9 mouse cellular contexts compared by ENCODE assay signal in genomic region chr2:92391116-92391515, GRCm38 (mm10). TPM values are rescaled to one million over a fixed set of nuclear protein-coding genes. Genes with fewer than 3 reads are reported as not detected.
DNase-seq lines count a peak whose midpoint lies in the region; ATAC-seq and TF ChIP-seq lines count a peak whose summit lies in the region.
"Had no signal": no experiment of that assay in that cellular context is flagged by ENCODE, and none has a peak within 500 bp of the region (broad histone marks: within the 10 kb centered on the region; RNA-seq: fewer than 3 reads in every experiment).

No protein-coding gene starts in this region.

- no peak overlapping the region; the same call in 1 of the 2 replicates for H3K4me3 ChIP-seq in limb, embryonic 11.5 days (ENCODE audit: low read depth, low read length)
- H3K4me3 ChIP-seq in stomach, postnatal 0 days (ENCODE audit: low read depth, low read length): no peak overlapping the region

- no peak for ATAC-seq in limb, embryonic 11.5 days (ENCODE audit: insufficient number of reproducible peaks, low FRiP score, low TSS enrichment, low read depth)
- ATAC-seq in stomach, postnatal 0 days (ENCODE audit: low FRiP score, low TSS enrichment): no peak

- no peaks in the 10 kb centered on the region; the same call in 1 of the 2 replicates for H3K27me3 ChIP-seq in limb, embryonic 11.5 days (ENCODE audit: control insufficient read depth, insufficient read depth, low read length)
- H3K27me3 ChIP-seq in stomach, postnatal 0 days (ENCODE audit: control insufficient read depth, insufficient read depth, low read length): no peaks in the 10 kb centered on the region

- TF ChIP-seq CTCF in stomach, postnatal 0 days (IDR thresholded peaks at IDR 0.05; ENCODE audit: low read depth): no peak

- WGBS in limb, embryonic 11.5 days: 90% methylated on average over 8 of the region's 8 CpGs
- 88% methylated on average over 8 of the region's 8 CpGs for WGBS in stomach, postnatal 0 days

- H3K36me3 ChIP-seq in limb, embryonic 11.5 days (ENCODE audit: control insufficient read depth, insufficient read depth, low read length): peaks cover 1% of the 10 kb centered on the region; the same call in 1 of the 2 replicates
- H3K36me3 ChIP-seq in stomach, postnatal 0 days (ENCODE audit: control insufficient read depth, insufficient read depth, low read length): no peaks in the 10 kb centered on the region

- TF ChIP-seq EP300 in stomach, postnatal 0 days (optimal IDR thresholded peaks at IDR 0.05): no peak

- H3K9ac ChIP-seq in limb, embryonic 11.5 days (ENCODE audit: low read length): no peak overlapping the region; the same call in 1 of the 2 replicates
- H3K9ac ChIP-seq in stomach, postnatal 0 days (ENCODE audit: low read length): no peak overlapping the region

- intact Hi-C loops in heart, postnatal 14 days (cut with DNase I): no loop called here

- H3K4me2 ChIP-seq in limb, embryonic 11.5 days (ENCODE audit: low read depth, severe bottlenecking): peak overlapping the region; percentile 86; the same call in 1 of the 2 replicates
- peak overlapping the region; percentile 53; the same call in 1 of the 2 replicates for H3K4me2 ChIP-seq in stomach, postnatal 0 days (replicated peaks; ENCODE audit: low read depth)

- H3K9me3 ChIP-seq in limb, embryonic 11.5 days (ENCODE audit: control insufficient read depth, low read length): no peaks in the 10 kb centered on the region
- H3K9me3 ChIP-seq in stomach, postnatal 0 days (ENCODE audit: control insufficient read depth, low read length): no peaks in the 10 kb centered on the region

- peak; percentile 45 to 71 for DNase-seq in frontal cortex, adult 2 months (ENCODE audit: extremely low spot score in 1 of 2, low spot score in 1 of 2)
- no peak for DNase-seq in frontal cortex, postnatal 10 days (ENCODE audit: low spot score in 2 of 2)
- DNase-seq in right cerebral cortex, postnatal 14 days: peak; percentile 40
- DNase-seq in right cerebral cortex, postnatal 36 days (ENCODE audit: low spot score in 2 of 2): no peak
- no peak for DNase-seq in limb, embryonic 11.5 days (ENCODE audit: low spot score)
- DNase-seq in stomach, postnatal 0 days (ENCODE audit: low spot score): no peak
- DNase-seq in urinary bladder, adult 18-20 months (ENCODE audit: low spot score in 2 of 2): no peak
- no peak for DNase-seq in heart, postnatal 14 days
- DNase-seq: lung, embryonic 14.5 days had no signal

- H3K27ac ChIP-seq in limb, embryonic 11.5 days (replicated peaks; ENCODE audit: low read depth, low read length): no peak overlapping the region
- H3K27ac ChIP-seq in stomach, postnatal 0 days (replicated peaks): no peak overlapping the region

- peaks cover 39% of the 10 kb centered on the region for H3K4me1 ChIP-seq in limb, embryonic 11.5 days (ENCODE audit: control insufficient read depth, insufficient read depth, low read length)
- H3K4me1 ChIP-seq in stomach, postnatal 0 days (replicated peaks; ENCODE audit: control insufficient read depth, insufficient read depth): 0 out of 2 replicates have a peak, but pooled peaks cover 3% of the 10 kb centered on the region

RNA-seq across cellular contexts. Expression of gene 1700029I15Rik, which starts 8.8 kb away (rescaled TPM):
- polyA plus RNA-seq in frontal cortex, adult 2 months (2012; rRNA removed): 6.9 and 7.5 TPM in 2 replicates
- polyA plus RNA-seq in limb, embryonic 11.5 days (2014; fragmentation: Nextera tagmentation; extraction: Ambion mirVana): 1.2 and 1.9 TPM in 2 replicates
- polyA plus RNA-seq in stomach, postnatal 0 days (2015; fragmentation: Nextera tagmentation; extraction: Ambion mirVana): 1.7 and 2.3 TPM in 2 replicates
- total RNA-seq in heart, postnatal 14 days (2021): 1 to 10 TPM; 1.4 to 1.9 TPM

RNA-seq across cellular contexts. Expression of gene Mapk8ip1, which starts 9.9 kb away (rescaled TPM):
- polyA plus RNA-seq in frontal cortex, adult 2 months (2012; rRNA removed): 288 and 299 TPM in 2 replicates
- polyA plus RNA-seq in limb, embryonic 11.5 days (2014; fragmentation: Nextera tagmentation; extraction: Ambion mirVana): 15.1 and 19.9 TPM in 2 replicates
- 10.3 and 12.5 TPM in 2 replicates for polyA plus RNA-seq in stomach, postnatal 0 days (2015; fragmentation: Nextera tagmentation; extraction: Ambion mirVana)
- 1 to 10 TPM; 7.4 to 8.6 TPM for total RNA-seq in heart, postnatal 14 days (2021)

RNA-seq across cellular contexts. Expression of gene Large2, which starts 16.4 kb away (rescaled TPM):
- 0.50 and 0.66 TPM in 2 replicates for polyA plus RNA-seq in frontal cortex, adult 2 months (2012; rRNA removed)
- 11.8 and 13.2 TPM in 2 replicates for polyA plus RNA-seq in limb, embryonic 11.5 days (2014; fragmentation: Nextera tagmentation; extraction: Ambion mirVana)
- polyA plus RNA-seq in stomach, postnatal 0 days (2015; fragmentation: Nextera tagmentation; extraction: Ambion mirVana): 8.7 and 9.4 TPM in 2 replicates
- under 1 TPM; 0.32 to 0.36 TPM for total RNA-seq in heart, postnatal 14 days (2021)

RNA-seq across cellular contexts. Expression of gene Pex16, which starts 16.6 kb away (rescaled TPM):
- polyA plus RNA-seq in frontal cortex, adult 2 months (2012; rRNA removed): 42.4 and 46.2 TPM in 2 replicates
- 14.2 and 15.1 TPM in 2 replicates for polyA plus RNA-seq in limb, embryonic 11.5 days (2014; fragmentation: Nextera tagmentation; extraction: Ambion mirVana)
- 33.5 and 38.3 TPM in 2 replicates for polyA plus RNA-seq in stomach, postnatal 0 days (2015; fragmentation: Nextera tagmentation; extraction: Ambion mirVana)
- total RNA-seq in heart, postnatal 14 days (2021): 10 to 100 TPM; 23.6 to 25.1 TPM

RNA-seq across cellular contexts. Expression of gene Cry2, which starts 42.7 kb away (rescaled TPM):
- 94.1 and 100 TPM in 2 replicates for polyA plus RNA-seq in frontal cortex, adult 2 months (2012; rRNA removed)
- polyA plus RNA-seq in limb, embryonic 11.5 days (2014; fragmentation: Nextera tagmentation; extraction: Ambion mirVana): 18.0 and 18.1 TPM in 2 replicates
- polyA plus RNA-seq in stomach, postnatal 0 days (2015; fragmentation: Nextera tagmentation; extraction: Ambion mirVana): 14.8 and 17.3 TPM in 2 replicates
- 10 to 100 TPM; 20.9 to 26.6 TPM for total RNA-seq in heart, postnatal 14 days (2021)

Comparison
In these comparisons a context has a peak if more than half of its experiments do, and no peak if none do; other contexts are left out.
1. DNase-seq: peak in frontal cortex, adult 2 months (2 of 2) and right cerebral cortex, postnatal 14 days (single experiment); none in frontal cortex, postnatal 10 days (0 of 2), right cerebral cortex, postnatal 36 days (0 of 2), limb, embryonic 11.5 days (single experiment), stomach, postnatal 0 days (single experiment), urinary bladder, adult 18-20 months (0 of 2) and heart, postnatal 14 days (0 of 2).
2. RNA of gene Mapk8ip1, which starts 9.9 kb away (polyA plus RNA-seq): 288 to 299 TPM in frontal cortex, adult 2 months; 15.1 to 19.9 TPM in limb, embryonic 11.5 days and 10.3 to 12.5 TPM in stomach, postnatal 0 days; every median in the first group is over 10 times any median in the second.